In genomic region chr9:44709600-44709999, GRCm38 (mm10) we compare ENCODE assay signal across 10 mouse cellular contexts. TPM values are rescaled to one million over a fixed set of nuclear protein-coding genes. Genes with fewer than 3 reads are reported as not detected.
DNase-seq lines count a peak whose midpoint lies in the region; ATAC-seq and TF ChIP-seq lines count a peak whose summit lies in the region.
"Had no signal": no experiment of that assay in that cellular context is flagged by ENCODE, and none has a peak within 500 bp of the region (broad histone marks: within the 10 kb centered on the region; RNA-seq: fewer than 3 reads in every experiment).

No protein-coding gene starts in this region.

- no peak for TF ChIP-seq EP300 in lung, postnatal 0 days (IDR thresholded peaks at IDR 0.05)

- no peak for TF ChIP-seq POLR2A in brain, embryonic 14.5 days (IDR thresholded peaks at IDR 0.05; ENCODE audit: borderline replicate concordance, extremely low read depth, insufficient read depth, insufficient read length, poor library complexity, severe bottlenecking)

- ATAC-seq in lung, postnatal 0 days, result no peak

- TF ChIP-seq CTCF in left cerebral cortex, adult 2 months (IDR thresholded peaks at IDR 0.05), result peak; percentile 42
- TF ChIP-seq CTCF in brain, embryonic 14.5 days (IDR thresholded peaks at IDR 0.05; ENCODE audit: borderline replicate concordance, extremely low read depth, insufficient read depth, insufficient read length), result peak; percentile 65; the same call in 1 of the 2 replicates
- peak; percentile 79 for TF ChIP-seq CTCF in lung, postnatal 0 days (IDR thresholded peaks at IDR 0.05)

- H3K4me2 ChIP-seq in lung, postnatal 0 days (replicated peaks; ENCODE audit: low read depth, low read length), result no peak overlapping the region

- no peaks in the 10 kb centered on the region; the same call in 1 of the 2 replicates for H3K36me3 ChIP-seq in lung, postnatal 0 days (ENCODE audit: insufficient read depth, low read length)

- no peak overlapping the region for H3K9ac ChIP-seq in lung, postnatal 0 days (replicated peaks; ENCODE audit: low read depth)
- H3K9ac ChIP-seq: neural tube, embryonic 12.5 days had no signal

- peak; percentile 68 for DNase-seq in adrenal gland, postnatal 14 days
- no peak for DNase-seq in adrenal gland, postnatal 4 days (ENCODE audit: low spot score in 2 of 2)
- no peak for DNase-seq in left cerebral cortex, adult 2 months (ENCODE audit: extremely low spot score in 1 of 2, low spot score in 2 of 2)
- DNase-seq in left cerebral cortex, postnatal 36 days (ENCODE audit: low spot score in 2 of 2), result no peak
- peak; percentile 38 for DNase-seq in brain, embryonic 14.5 days (ENCODE audit: low read depth)
- DNase-seq in lung, postnatal 0 days (ENCODE audit: low spot score), result peak; percentile 46
- DNase-seq in right cerebral cortex, adult 2 months (ENCODE audit: low spot score in 2 of 2), result no peak
- DNase-seq in layer of hippocampus, postnatal 14 days (ENCODE audit: low spot score in 2 of 2), result no peak

- H3K9me3 ChIP-seq in lung, postnatal 0 days (ENCODE audit: low read length), result no peaks in the 10 kb centered on the region
- H3K9me3 ChIP-seq: neural tube, embryonic 12.5 days had no signal

- no peak overlapping the region for H3K4me3 ChIP-seq in left cerebral cortex, adult 2 months
- H3K4me3 ChIP-seq in lung, postnatal 0 days (ENCODE audit: low read depth, low read length), result no peak overlapping the region
- H3K4me3 ChIP-seq: neural tube, embryonic 12.5 days had no signal

- 65% methylated on average over 2 of the region's 2 CpGs for whole genome bisulfite sequencing in lung, postnatal 0 days

- H3K4me1 ChIP-seq in lung, postnatal 0 days (ENCODE audit: insufficient read depth, low read depth, low read length), result no peaks in the 10 kb centered on the region

- intact Hi-C loops in left cerebral cortex, adult 2 months (cut with DNase I), result no loop called here
- intact Hi-C loops in left cerebral cortex, postnatal 36 days (cut with DNase I), result loop anchor here (2.0 kb wide), 1 partner anchor 23 kb away; no protein-coding TSS in a partner anchor

- no peaks in the 10 kb centered on the region for H3K27me3 ChIP-seq in lung, postnatal 0 days (replicated peaks; ENCODE audit: insufficient read depth, low read length)
- H3K27me3 ChIP-seq: neural tube, embryonic 12.5 days had no signal

- H3K27ac ChIP-seq in left cerebral cortex, adult 2 months, result no peak overlapping the region
- H3K27ac ChIP-seq in lung, postnatal 0 days (ENCODE audit: low read length), result no peak overlapping the region
- H3K27ac ChIP-seq: neural tube, embryonic 12.5 days had no signal

RNA-seq across cellular contexts. Expression of gene Phldb1, which starts 25.4 kb away (rescaled TPM):
- 45.1 and 60.5 TPM in 2 replicates for total RNA-seq in adrenal gland, postnatal 14 days (2021)
- total RNA-seq in adrenal gland, postnatal 4 days (2021), result 10 to 100 TPM; 58.5 to 76.1 TPM
- total RNA-seq in left cerebral cortex, adult 2 months (2021), result 10 to 100 TPM; 62.0 to 75.6 TPM
- total RNA-seq in left cerebral cortex, postnatal 36 days (2021), result 10 to 100 TPM; 74.9 to 86.3 TPM
- 151 and 169 TPM in 2 replicates for polyA plus RNA-seq in brain, embryonic 14.5 days (2012; rRNA removed)
- 21.3 and 21.8 TPM in 2 replicates for polyA plus RNA-seq in lung, postnatal 0 days (2015; fragmentation: Nextera tagmentation; extraction: Ambion mirVana)
- 10 to 100 TPM; 98.3 to 98.6 TPM for total RNA-seq in layer of hippocampus, postnatal 14 days (2021)

RNA-seq across cellular contexts. Expression of gene Treh, which starts 36.6 kb away (rescaled TPM):
- not detected in 2 replicates for total RNA-seq in adrenal gland, postnatal 14 days (2021)
- not detected for total RNA-seq in adrenal gland, postnatal 4 days (2021)
- total RNA-seq in left cerebral cortex, adult 2 months (2021), result under 1 TPM in 1 of 2 experiments, not detected in 1; 0.16 TPM
- total RNA-seq in left cerebral cortex, postnatal 36 days (2021), result under 1 TPM in 1 of 2 experiments, not detected in 1; 0.27 TPM
- polyA plus RNA-seq in brain, embryonic 14.5 days (2012; rRNA removed), result not detected in 2 replicates
- polyA plus RNA-seq in lung, postnatal 0 days (2015; fragmentation: Nextera tagmentation; extraction: Ambion mirVana), result not detected in 2 replicates
- not detected for total RNA-seq in layer of hippocampus, postnatal 14 days (2021)
- total RNA-seq: hematopoietic stem cell, adult 5-6 weeks had no signal
- polyA plus RNA-seq: neural tube, embryonic 12.5 days had no signal

RNA-seq across cellular contexts. Expression of gene Arcn1, which starts 58.0 kb away (rescaled TPM):
- total RNA-seq in adrenal gland, postnatal 14 days (2021), result 160 and 166 TPM in 2 replicates
- total RNA-seq in adrenal gland, postnatal 4 days (2021), result 100 to 1,000 TPM; 157 to 158 TPM
- total RNA-seq in left cerebral cortex, adult 2 months (2021), result 100 to 1,000 TPM in 1 of 2 experiments, 10 to 100 TPM in 1; 78.3 to 102 TPM
- total RNA-seq in left cerebral cortex, postnatal 36 days (2021), result 10 to 100 TPM; 89.0 to 99.0 TPM
- 57.1 and 76.9 TPM in 2 replicates for polyA plus RNA-seq in brain, embryonic 14.5 days (2012; rRNA removed)
- polyA plus RNA-seq in lung, postnatal 0 days (2015; fragmentation: Nextera tagmentation; extraction: Ambion mirVana), result 92.3 and 104 TPM in 2 replicates
- 100 to 1,000 TPM; 102 to 109 TPM for total RNA-seq in layer of hippocampus, postnatal 14 days (2021)

RNA-seq across cellular contexts. Expression of gene Ift46, which starts 58.1 kb away (rescaled TPM):
- 72.1 and 82.3 TPM in 2 replicates for total RNA-seq in adrenal gland, postnatal 14 days (2021)
- total RNA-seq in adrenal gland, postnatal 4 days (2021), result 100 to 1,000 TPM; 122 to 127 TPM
- total RNA-seq in left cerebral cortex, adult 2 months (2021), result 10 to 100 TPM; 60.7 to 67.5 TPM
- 10 to 100 TPM; 65.0 to 72.9 TPM for total RNA-seq in left cerebral cortex, postnatal 36 days (2021)
- 132 and 147 TPM in 2 replicates for polyA plus RNA-seq in brain, embryonic 14.5 days (2012; rRNA removed)
- 81.4 and 91.7 TPM in 2 replicates for polyA plus RNA-seq in lung, postnatal 0 days (2015; fragmentation: Nextera tagmentation; extraction: Ambion mirVana)
- total RNA-seq in layer of hippocampus, postnatal 14 days (2021), result 10 to 100 TPM; 74.9 to 88.5 TPM

Comparison
In these comparisons a context has a peak if more than half of its experiments do, and no peak if none do; other contexts are left out.
1. DNase-seq: peak in adrenal gland, postnatal 14 days (single experiment), brain, embryonic 14.5 days (single experiment) and lung, postnatal 0 days (single experiment); none in adrenal gland, postnatal 4 days (0 of 2), left cerebral cortex, adult 2 months (0 of 2), left cerebral cortex, postnatal 36 days (0 of 2), right cerebral cortex, adult 2 months (0 of 2) and layer of hippocampus, postnatal 14 days (0 of 2).
2. Peak in every context shown above with its lines, with median percentiles within 50 percentile points of each other: CTCF ChIP-seq.